Mouse (Mus musculus) stomach, postnatal 0 days (tissue): Measurements from ENCODE around the gene Sytl3. TPM values are rescaled to one million over a fixed set of nuclear protein-coding genes. Genes with fewer than 3 reads are reported as not detected.

ENCODE experiments used
- ATAC-seq: fragments of 200-750 bp; cut with Nextera tagmentation; 2 replicates; pipeline ENCODE4 v1.8.0; 2017; ENCODE audit not compliant: low FRiP score, low TSS enrichment
- DNase-seq: peaks from one replicate; pipeline ENCODE4 v3.0.0-alpha.2; 2016; ENCODE audit warnings: low spot score
- H3K27ac ChIP-seq: fragments of 300-500 bp; sonication (generic); replicated peaks from 2 replicates; pipeline ENCODE4 v1.5.1; 2014; ENCODE audit warnings: mild to moderate bottlenecking, control low read depth
- H3K27me3 ChIP-seq: fragments of 300-500 bp; sonication (generic); 2 replicates; pipeline ENCODE4 v1.6.1; 2014; ENCODE audit warnings: low read length; ENCODE audit not compliant: control insufficient read depth, insufficient read depth
- H3K36me3 ChIP-seq: fragments of 300-500 bp; sonication (generic); 2 replicates; pipeline ENCODE4 v1.6.1; 2014; ENCODE audit warnings: low read length, mixed read lengths; ENCODE audit not compliant: control insufficient read depth, insufficient read depth
- H3K4me1 ChIP-seq: fragments of 300-500 bp; sonication (generic); replicated peaks from 2 replicates; pipeline ENCODE4 v1.6.1; 2014; ENCODE audit warnings: antibody characterized with exemption; ENCODE audit not compliant: control insufficient read depth, insufficient read depth
- H3K4me2 ChIP-seq: fragments of 300-500 bp; sonication (generic); replicated peaks from 2 replicates; pipeline ENCODE4 v1.6.1; 2014; ENCODE audit warnings: low read depth, mild to moderate bottlenecking, control low read depth, moderate library complexity
- H3K4me3 ChIP-seq: fragments of 300-500 bp; sonication (generic); 2 replicates; pipeline ENCODE4 v1.5.1; 2014; ENCODE audit warnings: low read depth, low read length, control low read depth
- H3K9ac ChIP-seq: fragments of 300-500 bp; sonication (generic); 2 replicates; pipeline ENCODE4 v1.6.1; 2014; ENCODE audit warnings: mild to moderate bottlenecking, low read length, control low read depth, mixed read lengths
- H3K9me3 ChIP-seq: fragments of 300-500 bp; sonication (generic); 2 replicates; pipeline ENCODE4 v1.6.1; 2016; ENCODE audit warnings: low read length; ENCODE audit not compliant: control insufficient read depth
- CTCF ChIP-seq: IDR thresholded peaks from 2 replicates; pipeline ENCODE4 v1.5.1; 2016; ENCODE audit warnings: antibody characterized with exemption, low read depth, mild to moderate bottlenecking, moderate library complexity
- EP300 ChIP-seq: optimal IDR thresholded peaks from 2 replicates; pipeline ENCODE3; 2016; ENCODE audit warnings: antibody characterized with exemption
- WGBS: fragments of 180-500 bp; shearing (Covaris S2); extraction: QIAGEN DNeasy Blood & Tissue Kit; methylation state at CpG from one replicate; pipeline ENCODE4 v1.1.7; 2014; 5-methylcytosine and 5-hydroxymethylcytosine counted together
- polyA plus RNA-seq: library from polyadenylated mRNA; unstranded; fragments of >200 nt; fragmentation: Nextera tagmentation; extraction: Ambion mirVana; gene quantifications from 2 replicates; pipeline ENCODE4 v1.2.1, GENCODE M21; 2015

Gene Sytl3
- polyA plus RNA-seq, 1 experiment from 2014 or later: 0.99 TPM

- Histone ChIP-seq H3K27me3 (no peaks in the 10 kb centered on the region), H3K9me3 (no peaks in the 10 kb centered on the region), H3K4me1 (no peaks in the 10 kb centered on the region), H3K27ac (no peak overlapping the region), H3K4me2 (no peak overlapping the region), H3K9ac (no peak overlapping the region), H3K4me3 (no peak overlapping the region), H3K36me3 (peaks cover 11% of the 10 kb centered on the region)
- whole genome bisulfite sequencing: 66% methylated on average over 17 of the region's 17 CpGs
- TF ChIP-seq EP300 (no peak), CTCF (no peak)
- DNase-seq (no peak), ATAC-seq (peak; percentile 48; the same call in 1 of the 2 replicates)
Observed at GRCm38 (mm10) chr17:6748779-6749464, 90.0 kb downstream of the Sytl3 start.

GRCm38 (mm10) chr17:6751221-6751859 lies 92.4 kb downstream of the Sytl3 start:
- Histone ChIP-seq H3K36me3 (peaks cover 8% of the 10 kb centered on the region), H3K27ac (peak overlapping the region; percentile 81)
- DNase-seq: no peak

GRCm38 (mm10) chr17:6752375-6752774 lies 93.5 kb downstream of the Sytl3 start:
- WGBS: 64% methylated on average over 7 of the region's 7 CpGs
- TF ChIP-seq EP300 (no peak), CTCF (no peak)
- no peak overlapping the region for H3K4me3 ChIP-seq
- H3K27ac ChIP-seq: peak overlapping the region; percentile 81
- no peaks in the 10 kb centered on the region for H3K4me1 ChIP-seq
- H3K9ac ChIP-seq: no peak overlapping the region
- DNase-seq (no peak), ATAC-seq (no peak)
- H3K36me3 ChIP-seq: peaks cover 8% of the 10 kb centered on the region
- no peaks in the 10 kb centered on the region for H3K9me3 ChIP-seq
- no peak overlapping the region for H3K4me2 ChIP-seq
- no peaks in the 10 kb centered on the region for H3K27me3 ChIP-seq

More at GRCm38 (mm10) chr17:6751221-6751859, 92.4 kb downstream of the Sytl3 start:
- Histone ChIP-seq H3K4me3 (no peak overlapping the region), H3K9ac (no peak overlapping the region), H3K4me1 (no peaks in the 10 kb centered on the region), H3K4me2 (no peak overlapping the region), H3K27me3 (no peaks in the 10 kb centered on the region), H3K9me3 (no peaks in the 10 kb centered on the region)
- no peak; the same call in 1 of the 2 replicates for ATAC-seq
- TF ChIP-seq EP300: peak; percentile 63
- TF ChIP-seq CTCF: no peak; the same call in 1 of the 2 replicates
- 52% methylated on average over 11 of the region's 11 CpGs for WGBS

GRCm38 (mm10) chr17:6755176-6755575 lies 96.3 kb downstream of the Sytl3 start:
- no peak overlapping the region for H3K4me2 ChIP-seq
- H3K27me3 ChIP-seq: no peaks in the 10 kb centered on the region
- 0 out of 2 replicates have a peak overlapping the region, but pooled peaks have one; percentile 13 for H3K27ac ChIP-seq
- peaks cover 5% of the 10 kb centered on the region for H3K36me3 ChIP-seq
- H3K4me3 ChIP-seq: no peak overlapping the region
- H3K9ac ChIP-seq: no peak overlapping the region
- H3K9me3 ChIP-seq: no peaks in the 10 kb centered on the region
- ATAC-seq: no peak
- no peak for DNase-seq
- TF ChIP-seq EP300 (no peak), CTCF (no peak)
- WGBS: 76% methylated on average over 9 of the region's 9 CpGs
- H3K4me1 ChIP-seq: no peaks in the 10 kb centered on the region

GRCm38 (mm10) chr17:6755873-6756272 lies 97.0 kb downstream of the Sytl3 start:
- H3K27me3 ChIP-seq: no peaks in the 10 kb centered on the region
- H3K9me3 ChIP-seq: no peaks in the 10 kb centered on the region
- peak overlapping the region; percentile 69 for H3K27ac ChIP-seq
- H3K4me2 ChIP-seq: no peak overlapping the region
- no peak overlapping the region for H3K4me3 ChIP-seq
- peaks cover 3% of the 10 kb centered on the region for H3K36me3 ChIP-seq
- peak; percentile 72 for ATAC-seq
- H3K9ac ChIP-seq: no peak overlapping the region
- DNase-seq: peak; percentile 52
- no peak for TF ChIP-seq CTCF
- 54% methylated on average over 8 of the region's 8 CpGs for whole genome bisulfite sequencing
- no peaks in the 10 kb centered on the region for H3K4me1 ChIP-seq

- Histone ChIP-seq H3K4me3 (no peak overlapping the region), H3K27ac (peak overlapping the region; percentile 67), H3K4me2 (no peak overlapping the region), H3K9me3 (no peaks in the 10 kb centered on the region), H3K36me3 (no peaks in the 10 kb centered on the region), H3K27me3 (no peaks in the 10 kb centered on the region), H3K4me1 (no peaks in the 10 kb centered on the region), H3K9ac (no peak overlapping the region)
- no peak for TF ChIP-seq EP300
- TF ChIP-seq CTCF: no peak
- ATAC-seq (no peak; the same call in 1 of the 2 replicates), DNase-seq (no peak)
- 65% methylated on average over 16 of the region's 16 CpGs for WGBS
Observed at GRCm38 (mm10) chr17:6757902-6758301, 99.0 kb downstream of the Sytl3 start.
